Mouse (Mus musculus) liver, embryonic 13.5 days (tissue): ENCODE measurements around the gene Lsamp. TPM values are rescaled to one million over a fixed set of nuclear protein-coding genes. Genes with fewer than 3 reads are reported as not detected.
"Not testable (repeated sequence)": the region's sequence is repeated elsewhere in the genome, so short reads cannot be mapped to it uniquely, and the experiment has no call there.

ENCODE experiments used
- ATAC-seq: fragments of 200-750 bp; cut with Nextera tagmentation; 2 replicates; pipeline ENCODE4 v1.8.0; 2017; ENCODE audit warnings: low read depth, mild to moderate bottlenecking, moderate number of reproducible peaks, moderate library complexity
- DNase-seq: peaks from one replicate; pipeline ENCODE4 v3.0.0; 2022
- H3K27ac ChIP-seq: fragments of 300-500 bp; sonication (generic); 2 replicates; pipeline ENCODE4 v1.5.1; 2015; ENCODE audit warnings: moderate library complexity, mild to moderate bottlenecking, inconsistent platforms
- H3K27me3 ChIP-seq: fragments of 300-500 bp; sonication (generic); 2 replicates; pipeline ENCODE4 v1.6.1; 2015; ENCODE audit warnings: mild to moderate bottlenecking, inconsistent platforms
- H3K36me3 ChIP-seq: fragments of 300-500 bp; sonication (generic); 2 replicates; pipeline ENCODE4 v1.6.1; 2015; ENCODE audit warnings: mild to moderate bottlenecking, inconsistent platforms
- H3K4me1 ChIP-seq: fragments of 300-500 bp; sonication (generic); replicated peaks from 2 replicates; pipeline ENCODE4 v1.6.1; 2015; ENCODE audit warnings: inconsistent platforms
- H3K4me2 ChIP-seq: fragments of 300-500 bp; sonication (generic); 2 replicates; pipeline ENCODE4 v1.6.1; 2015; ENCODE audit warnings: inconsistent platforms, mild to moderate bottlenecking, moderate library complexity
- H3K4me3 ChIP-seq: fragments of 300-500 bp; sonication (generic); replicated peaks from 2 replicates; pipeline ENCODE4 v1.5.1; 2015; ENCODE audit warnings: mild to moderate bottlenecking, inconsistent platforms
- H3K9ac ChIP-seq: fragments of 300-500 bp; sonication (generic); 2 replicates; pipeline ENCODE4 v1.6.1; 2015; ENCODE audit warnings: mild to moderate bottlenecking, inconsistent platforms
- H3K9me3 ChIP-seq: fragments of 300-500 bp; sonication (generic); replicated peaks from 2 replicates; pipeline ENCODE4 v1.6.1; 2016; ENCODE audit warnings: inconsistent platforms
- WGBS: fragments of 180-500 bp; shearing (Covaris S2); methylation state at CpG from one replicate; pipeline ENCODE4 v1.1.7; 2015; ENCODE audit not compliant: insufficient replicate concordance; 5-methylcytosine and 5-hydroxymethylcytosine counted together
- polyA plus RNA-seq: library from polyadenylated mRNA; unstranded; fragments of >200 nt; fragmentation: Nextera tagmentation; extraction: Ambion mirVana; gene quantifications from 2 replicates; pipeline ENCODE4 v1.2.1, GENCODE M21; 2015

Lsamp gene
- polyA plus RNA-seq, 1 experiment from 2014 or later = 0.06 TPM

- Histone ChIP-seq H3K4me3 (no peak overlapping the region), H3K27ac (no peak overlapping the region), H3K9ac (no peak overlapping the region), H3K27me3 (no peaks in the 10 kb centered on the region), H3K9me3 (no peaks in the 10 kb centered on the region), H3K4me2 (no peak overlapping the region), H3K36me3 (no peaks in the 10 kb centered on the region), H3K4me1 (no peaks in the 10 kb centered on the region)
- DNase-seq (no peak), ATAC-seq (no peak)
- WGBS = 75% methylated on average over 3 of the region's 3 CpGs
Observed at GRCm38 (mm10) chr16:40607509-40607908, 623.3 kb downstream of the Lsamp start.

- H3K36me3 ChIP-seq, H3K27me3 ChIP-seq, H3K4me1 ChIP-seq, H3K9ac ChIP-seq, H3K4me3 ChIP-seq, H3K9me3 ChIP-seq, ATAC-seq, DNase-seq, H3K4me2 ChIP-seq, H3K27ac ChIP-seq: not testable (repeated sequence)
- 29% methylated on average over 1 of the region's 1 CpGs for WGBS
Observed at GRCm38 (mm10) chr16:40616697-40617096, 632.5 kb downstream of the Lsamp start.

DNA sequence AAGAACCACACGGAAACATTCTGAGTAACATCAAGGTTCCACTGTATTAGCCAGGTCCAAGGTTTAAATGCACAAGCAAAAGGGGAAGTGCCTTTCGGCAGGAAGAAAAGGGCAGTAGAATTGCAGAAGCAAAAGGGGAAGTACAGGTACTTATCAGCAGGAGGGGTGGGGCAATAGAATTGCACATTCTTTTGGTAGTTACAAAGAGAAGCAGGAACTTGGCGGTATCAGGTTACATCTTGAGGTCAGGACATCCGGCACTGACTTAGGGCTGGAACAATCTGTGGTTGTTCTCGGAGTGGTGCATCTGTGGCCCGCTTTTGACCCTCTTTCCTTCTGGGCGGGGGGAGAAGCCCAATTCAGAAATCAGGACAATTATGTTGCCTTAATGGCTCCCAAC lies 636.9 kb downstream of the Lsamp start:
- not testable (repeated sequence) for H3K4me1 ChIP-seq, DNase-seq, ATAC-seq, H3K27me3 ChIP-seq, H3K27ac ChIP-seq, H3K36me3 ChIP-seq, H3K4me2 ChIP-seq, H3K9ac ChIP-seq, H3K4me3 ChIP-seq, H3K9me3 ChIP-seq
- 30% methylated on average over 7 of the region's 7 CpGs for WGBS

- WGBS = 64% methylated on average over 5 of the region's 5 CpGs
- ATAC-seq (no peak), DNase-seq (no peak)
- H3K4me1 ChIP-seq = no peaks in the 10 kb centered on the region
- H3K27ac ChIP-seq = no peak overlapping the region
- no peak overlapping the region for H3K9ac ChIP-seq
- H3K9me3 ChIP-seq = no peaks in the 10 kb centered on the region
- H3K27me3 ChIP-seq = no peaks in the 10 kb centered on the region
- no peaks in the 10 kb centered on the region for H3K36me3 ChIP-seq
- no peak overlapping the region for H3K4me2 ChIP-seq
- no peak overlapping the region for H3K4me3 ChIP-seq
Observed at GRCm38 (mm10) chr16:40627159-40627558, 643.0 kb downstream of the Lsamp start.

GRCm38 (mm10) chr16:40639621-40640371 lies 655.6 kb downstream of the Lsamp start:
- H3K4me2 ChIP-seq = no peak overlapping the region
- no peaks in the 10 kb centered on the region for H3K9me3 ChIP-seq
- H3K9ac ChIP-seq = no peak overlapping the region
- no peak overlapping the region for H3K27ac ChIP-seq
- DNase-seq (no peak), ATAC-seq (no peak)
- no peaks in the 10 kb centered on the region for H3K36me3 ChIP-seq
- H3K4me1 ChIP-seq = no peaks in the 10 kb centered on the region
- H3K4me3 ChIP-seq = no peak overlapping the region
- 64% methylated on average over 3 of the region's 3 CpGs for WGBS
- H3K27me3 ChIP-seq = no peaks in the 10 kb centered on the region

DNA sequence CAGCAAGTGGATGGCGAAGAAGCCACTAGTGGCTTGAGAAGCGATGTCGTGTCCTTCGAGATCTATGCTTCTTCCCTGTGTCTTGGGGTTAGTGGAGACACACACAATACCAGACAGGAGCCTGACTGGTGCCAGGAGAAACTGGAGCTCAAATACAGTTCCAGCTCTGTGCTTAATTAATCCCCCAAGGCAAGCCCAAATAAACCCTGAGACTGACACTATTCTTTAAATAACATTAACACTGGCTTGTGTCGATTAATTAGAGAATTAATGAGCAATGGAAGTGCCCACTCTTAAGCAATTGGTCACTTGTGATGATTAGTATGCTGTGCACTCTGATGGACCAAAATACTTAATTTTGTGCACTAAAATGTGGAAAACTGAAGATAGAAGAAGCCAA lies 668.6 kb downstream of the Lsamp start:
- 79% methylated on average over 5 of the region's 5 CpGs for WGBS
- no peak for DNase-seq

GRCm38 (mm10) chr16:40653508-40653907 lies 669.3 kb downstream of the Lsamp start:
- Histone ChIP-seq H3K4me2 (no peak overlapping the region), H3K4me3 (no peak overlapping the region), H3K4me1 (no peaks in the 10 kb centered on the region), H3K9ac (no peak overlapping the region), H3K9me3 (no peaks in the 10 kb centered on the region), H3K36me3 (no peaks in the 10 kb centered on the region), H3K27me3 (no peaks in the 10 kb centered on the region), H3K27ac (no peak overlapping the region)
- DNase-seq (no peak), ATAC-seq (no peak)
- 63% methylated on average over 1 of the region's 1 CpGs for WGBS

More for the DNA sequence above, 668.6 kb downstream of the Lsamp start:
- Histone ChIP-seq H3K36me3 (no peaks in the 10 kb centered on the region), H3K27ac (no peak overlapping the region), H3K4me3 (no peak overlapping the region), H3K27me3 (no peaks in the 10 kb centered on the region), H3K9me3 (no peaks in the 10 kb centered on the region), H3K4me1 (no peaks in the 10 kb centered on the region), H3K9ac (no peak overlapping the region), H3K4me2 (no peak overlapping the region)
- ATAC-seq = no peak

- Histone ChIP-seq H3K4me2 (no peak overlapping the region), H3K4me1 (no peaks in the 10 kb centered on the region), H3K27me3 (no peaks in the 10 kb centered on the region), H3K27ac (no peak overlapping the region), H3K9me3 (no peaks in the 10 kb centered on the region), H3K4me3 (no peak overlapping the region), H3K9ac (no peak overlapping the region), H3K36me3 (no peaks in the 10 kb centered on the region)
- 65% methylated on average over 5 of the region's 5 CpGs for WGBS
- DNase-seq = no peak
- ATAC-seq = no peak
Observed at GRCm38 (mm10) chr16:40656347-40656746, 672.2 kb downstream of the Lsamp start.

- 46% methylated on average over 6 of the region's 6 CpGs for WGBS
- H3K4me1 ChIP-seq = no peaks in the 10 kb centered on the region
- no peak overlapping the region for H3K4me2 ChIP-seq
- no peak for DNase-seq
- no peak overlapping the region for H3K4me3 ChIP-seq
- no peak overlapping the region for H3K9ac ChIP-seq
- H3K36me3 ChIP-seq = no peaks in the 10 kb centered on the region
- H3K27ac ChIP-seq = no peak overlapping the region
- no peak for ATAC-seq
- H3K27me3 ChIP-seq = no peaks in the 10 kb centered on the region
- no peaks in the 10 kb centered on the region for H3K9me3 ChIP-seq
Observed at GRCm38 (mm10) chr16:40656871-40657270, 672.7 kb downstream of the Lsamp start.

- no peaks in the 10 kb centered on the region for H3K9me3 ChIP-seq
- ATAC-seq (no peak), DNase-seq (no peak)
- H3K4me1 ChIP-seq = no peaks in the 10 kb centered on the region
- no peak overlapping the region for H3K9ac ChIP-seq
- H3K4me2 ChIP-seq = no peak overlapping the region
- no peak overlapping the region for H3K27ac ChIP-seq
- H3K36me3 ChIP-seq = no peaks in the 10 kb centered on the region
- H3K27me3 ChIP-seq = no peaks in the 10 kb centered on the region
- H3K4me3 ChIP-seq = no peak overlapping the region
Observed at GRCm38 (mm10) chr16:40685531-40685930, 701.4 kb downstream of the Lsamp start.

DNA sequence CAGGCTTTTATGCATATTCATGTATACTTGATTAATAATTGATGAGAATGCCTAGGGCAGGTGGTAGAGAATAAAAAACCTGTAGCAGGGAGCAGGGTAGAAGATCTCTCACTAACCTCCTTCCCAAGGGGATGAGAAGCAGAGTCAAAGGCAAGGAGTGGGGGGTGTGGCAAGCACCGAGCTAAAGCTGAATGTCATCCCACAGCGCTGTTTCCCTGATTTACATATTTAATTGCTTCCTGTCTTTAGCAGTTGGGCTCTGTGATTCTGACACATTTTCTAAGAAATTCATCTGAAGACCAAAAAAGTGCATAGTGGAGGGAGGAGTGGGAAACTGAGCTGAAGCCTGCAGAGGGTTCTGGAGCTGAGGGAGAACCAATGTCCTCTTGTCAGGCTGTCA lies 708.1 kb downstream of the Lsamp start:
- Histone ChIP-seq H3K36me3 (no peaks in the 10 kb centered on the region), H3K9me3 (no peaks in the 10 kb centered on the region), H3K4me1 (no peaks in the 10 kb centered on the region), H3K9ac (no peak overlapping the region), H3K27ac (no peak overlapping the region), H3K27me3 (no peaks in the 10 kb centered on the region), H3K4me2 (no peak overlapping the region), H3K4me3 (no peak overlapping the region)
- no peak for ATAC-seq
- no peak for DNase-seq
- 16% methylated on average over 2 of the region's 2 CpGs for WGBS

GRCm38 (mm10) chr16:40697253-40697652 lies 713.1 kb downstream of the Lsamp start:
- no peak for DNase-seq
- ATAC-seq = no peak
- 81% methylated on average over 3 of the region's 3 CpGs for WGBS
- Histone ChIP-seq H3K4me3 (no peak overlapping the region), H3K27me3 (no peaks in the 10 kb centered on the region), H3K27ac (no peak overlapping the region), H3K4me2 (no peak overlapping the region), H3K36me3 (no peaks in the 10 kb centered on the region), H3K9ac (no peak overlapping the region), H3K4me1 (no peaks in the 10 kb centered on the region), H3K9me3 (no peaks in the 10 kb centered on the region)
